Comparison of ENCODE assay signal across 8 mouse cellular contexts in the genomic region with DNA sequence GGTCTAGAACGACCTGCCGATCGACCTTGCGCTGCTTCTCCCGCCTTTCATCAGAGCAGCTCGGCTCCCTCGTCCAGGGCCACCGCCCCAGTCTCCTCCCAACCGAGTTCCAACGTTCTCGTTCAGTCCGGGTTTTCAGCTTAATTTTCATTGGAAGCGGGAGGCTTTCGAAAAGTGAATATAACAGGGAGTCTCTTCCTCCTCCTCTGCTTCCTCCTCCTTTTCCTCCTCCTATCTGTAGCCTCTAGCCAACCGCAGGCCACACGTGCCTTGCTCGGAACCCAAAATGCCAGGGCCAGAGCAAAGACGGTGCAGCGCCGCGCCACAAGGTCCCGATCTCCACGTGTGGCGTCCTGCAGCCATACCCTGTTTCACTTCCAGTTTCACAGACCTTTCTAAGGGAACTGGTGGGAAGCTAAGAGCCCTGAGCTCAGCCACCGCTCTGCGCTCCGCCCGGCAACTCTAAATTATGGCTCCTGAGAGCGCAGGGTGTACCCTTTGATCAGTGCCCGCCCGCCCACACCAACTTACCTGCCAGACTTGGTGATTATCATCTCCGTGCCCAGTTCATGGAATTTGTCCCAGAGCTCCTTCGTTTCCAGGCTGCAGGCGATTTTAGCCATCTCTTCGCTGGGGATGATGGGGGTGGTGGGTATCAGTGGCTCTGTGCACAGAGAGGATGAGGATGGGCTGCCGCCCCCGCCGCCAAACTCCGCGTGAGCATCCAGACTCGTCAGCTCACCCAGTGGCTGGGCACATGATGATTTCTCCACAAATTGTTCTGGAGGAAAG. TPM values are rescaled to one million over a fixed set of nuclear protein-coding genes. Genes with fewer than 3 reads are reported as not detected.
DNase-seq lines count a peak whose midpoint lies in the region; ATAC-seq lines count a peak whose summit lies in the region.

No protein-coding gene starts in this region.

- DNase-seq in adrenal gland, postnatal 10 days, result peak; percentile 20
- no peak for DNase-seq in adrenal gland, postnatal 4 days (ENCODE audit: low spot score in 2 of 2)
- DNase-seq in embryo, embryonic 10.5 days (ENCODE audit: low spot score), result peak; percentile 19
- DNase-seq in urinary bladder, postnatal 14 days (ENCODE audit: low spot score), result no peak
- no peak for DNase-seq in left cerebral cortex, postnatal 14 days (ENCODE audit: low spot score in 2 of 2)
- DNase-seq in frontal cortex, postnatal 25 days (ENCODE audit: low spot score in 2 of 2), result no peak

- intact Hi-C loops in left cerebral cortex, postnatal 14 days (cut with DNase I), result loop anchor here (10.0 kb wide), 1 partner anchor 254 kb away; no protein-coding TSS in a partner anchor

- peak; percentile 42 to 71; a peak in 3 of 4 replicates for ATAC-seq in hematopoietic stem cell, adult 5-6 weeks (replicated peaks in 1 of 2; ENCODE audit: insufficient read depth in 1 of 2, low FRiP score in 2 of 2, low TSS enrichment in 1 of 2, low read depth in 1 of 2, poor library complexity in 2 of 2, severe bottlenecking in 2 of 2)
- 0 out of 2 replicates have a peak, but pooled peaks have one; percentile 43 for ATAC-seq in megakaryocyte, adult 5-6 weeks (ENCODE audit: poor library complexity, severe bottlenecking)

RNA-seq across cellular contexts. Expression of a gene that starts 3.8 kb away (rescaled TPM):
- total RNA-seq in adrenal gland, postnatal 10 days (2021), result 10 to 100 TPM; 17.8 to 18.2 TPM
- total RNA-seq in adrenal gland, postnatal 4 days (2021), result 10 to 100 TPM; 27.4 to 27.7 TPM
- not detected in 2 replicates for total RNA-seq in hematopoietic stem cell, adult 5-6 weeks (2017)
- total RNA-seq in megakaryocyte, adult 5-6 weeks (2015), result not detected in 2 replicates
- not detected in 2 replicates for total RNA-seq in megakaryocyte, adult 5-6 weeks (2017)
- not detected for total RNA-seq in left cerebral cortex, postnatal 14 days (2021)

Comparison
In these comparisons a context has a peak if more than half of its experiments do, and no peak if none do; other contexts are left out.
1. DNase-seq: peak in adrenal gland, postnatal 10 days (single experiment) and embryo, embryonic 10.5 days (single experiment); none in adrenal gland, postnatal 4 days (0 of 2), urinary bladder, postnatal 14 days (single experiment), left cerebral cortex, postnatal 14 days (0 of 2) and frontal cortex, postnatal 25 days (0 of 2).
2. RNA of a gene that starts 3.8 kb away (total RNA-seq): 27.4 to 27.7 TPM in adrenal gland, postnatal 4 days and 17.8 to 18.2 TPM in adrenal gland, postnatal 10 days; not detected in left cerebral cortex, postnatal 14 days, not detected in hematopoietic stem cell, adult 5-6 weeks and not detected in megakaryocyte, adult 5-6 weeks; every median in the first group is over 10 times any median in the second.